Mouse (Mus musculus): Measurements from ENCODE around the gene Notch1.
A peak's percentile ranks its signal among the peaks of the same experiment; 100 is the strongest.

Notch1 gene

DNA sequence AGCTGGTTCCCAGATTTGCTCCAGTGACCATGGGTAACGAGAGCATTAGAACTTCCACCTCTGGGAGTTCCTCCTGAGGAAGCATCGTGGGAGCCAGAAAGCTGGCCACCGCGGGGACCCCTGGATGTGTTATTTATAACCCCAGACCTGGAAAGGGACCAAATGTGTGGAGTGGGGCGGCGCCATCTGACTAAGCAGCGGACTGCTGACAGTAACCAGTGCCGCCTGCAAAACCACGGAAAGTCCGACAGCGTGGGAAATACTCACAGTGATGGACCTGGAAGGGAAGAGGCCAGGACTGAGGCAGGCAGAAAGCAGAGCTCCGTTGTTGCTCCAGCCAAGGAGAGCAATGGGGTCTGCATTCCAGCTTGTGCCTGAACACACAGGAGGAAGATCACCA lies at the start of gene Notch1:
Gene Notch1, minus strand, starts transcription at position 389 of the 400 bp plus-strand sequence.
- no peak for DNase-seq (ENCODE audit: low spot score)

DNA sequence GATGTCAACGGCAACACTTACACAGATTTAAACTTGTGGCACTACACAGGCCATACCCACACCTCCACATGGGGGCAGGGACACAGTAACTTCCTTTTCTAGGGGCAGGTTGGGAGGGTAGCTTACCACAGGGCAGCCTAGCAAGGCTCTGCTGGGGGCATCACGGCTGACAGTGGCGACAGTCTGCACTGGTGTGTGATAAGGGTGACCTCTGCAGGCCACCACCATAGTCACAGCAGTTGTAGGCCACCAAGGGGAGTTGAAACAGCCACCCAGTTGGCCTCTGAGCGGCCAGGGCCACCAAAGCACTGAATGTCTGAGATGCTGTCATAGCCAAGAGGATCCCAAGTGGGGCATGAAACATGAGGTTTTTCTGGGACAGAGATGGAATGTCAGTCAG lies 49.8 kb upstream of the Notch1 start:
- no peak for DNase-seq (ENCODE audit: low spot score)

DNA sequence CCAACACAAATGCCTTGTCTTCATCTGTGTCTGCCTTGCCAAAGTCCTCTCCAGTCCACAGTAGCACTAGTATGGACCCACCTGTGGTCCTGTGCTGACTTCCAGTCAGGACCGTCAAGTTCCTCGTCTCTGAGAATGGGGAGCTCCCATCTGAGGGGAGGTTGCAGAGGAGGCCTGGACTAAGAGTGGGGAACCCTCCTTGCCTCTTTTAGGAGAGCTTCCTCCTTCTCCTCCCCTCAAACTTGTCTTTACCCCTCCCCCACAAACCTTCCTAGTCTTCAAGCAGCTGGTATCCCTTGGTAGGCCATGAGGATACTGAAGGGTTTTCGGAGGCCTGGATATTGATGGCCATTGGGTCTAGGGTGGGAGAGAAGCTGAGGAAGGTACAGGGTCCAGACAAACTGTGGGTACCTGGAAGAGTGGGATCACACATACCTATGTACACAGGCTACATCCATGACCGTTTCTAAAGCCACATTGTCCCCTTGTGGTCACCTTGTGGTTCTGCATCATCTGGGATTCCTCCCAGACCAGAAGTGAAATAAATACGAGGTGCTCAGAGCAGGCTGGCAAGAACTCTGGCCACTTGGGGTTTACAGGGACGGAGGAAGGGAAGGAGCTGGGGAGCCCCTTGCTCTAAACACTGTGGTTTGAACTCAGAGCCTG lies 45.0 kb upstream of the Notch1 start:
- no peak for DNase-seq (ENCODE audit: low spot score)

DNA sequence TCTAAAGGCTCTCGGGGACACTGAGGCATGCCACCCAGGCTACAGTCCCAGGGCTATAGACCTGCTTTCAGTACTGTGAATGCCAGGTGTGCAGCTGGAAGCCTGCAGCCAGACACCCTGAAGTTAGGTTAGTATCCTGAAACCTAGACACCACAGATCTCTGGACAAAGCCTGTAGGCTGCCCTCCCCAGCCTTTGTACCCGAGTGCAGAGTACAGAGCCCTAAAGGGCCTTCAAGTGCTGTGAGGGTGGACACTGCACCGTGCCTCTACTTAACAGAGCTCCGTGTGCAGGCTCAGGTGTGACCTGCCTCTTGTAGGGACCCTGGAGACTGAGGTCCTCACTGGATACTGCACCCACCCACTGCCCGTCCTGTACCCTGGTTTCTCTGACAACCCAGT lies 44.0 kb upstream of the Notch1 start:
- DNase-seq (ENCODE audit: low spot score), result no peak

DNA sequence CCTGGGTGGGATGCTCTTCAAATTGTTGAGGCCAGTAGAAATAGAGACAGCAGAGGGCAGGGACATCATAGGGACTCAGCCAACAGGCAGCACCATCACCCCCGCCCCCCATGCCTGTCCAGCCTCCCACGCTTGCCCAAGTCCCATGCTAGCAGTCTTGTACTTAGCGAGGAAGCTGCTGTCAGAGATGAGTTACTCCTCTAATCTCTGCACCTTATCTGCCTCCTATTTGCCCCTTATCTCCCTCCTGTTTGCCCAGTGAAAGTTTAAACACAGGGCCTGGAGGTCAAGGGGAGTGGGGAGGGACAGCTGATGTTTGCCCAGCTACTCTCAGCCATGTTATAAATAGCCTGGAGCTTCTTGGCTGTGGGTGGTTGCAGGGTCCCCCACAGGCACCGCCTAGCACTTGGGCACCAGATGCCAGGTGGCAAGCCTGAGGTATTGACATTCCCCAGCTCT lies 40.1 kb upstream of the Notch1 start:
- peak; percentile 59 for DNase-seq (ENCODE audit: low spot score)

DNA sequence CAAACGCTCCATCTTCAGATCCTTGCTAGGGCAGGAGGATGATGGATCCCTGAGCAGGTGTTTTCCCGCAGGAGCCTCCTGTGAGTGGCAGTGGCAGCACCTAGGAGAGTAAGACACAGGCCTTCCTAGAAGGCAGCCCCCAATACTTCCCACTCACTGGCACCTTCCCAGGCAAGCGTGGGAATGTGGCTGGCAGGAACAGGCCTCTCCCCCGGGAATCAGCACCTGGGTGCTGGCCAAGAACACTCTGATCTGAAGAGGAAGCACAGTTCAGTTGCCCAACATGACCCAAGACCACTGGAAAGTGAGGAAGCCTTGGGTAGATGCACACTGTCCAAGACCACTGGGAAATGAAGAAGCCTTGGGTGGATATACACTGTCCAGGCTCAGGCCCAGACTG lies 38.6 kb upstream of the Notch1 start:
- peak; percentile 51 for DNase-seq (ENCODE audit: low spot score)

DNA sequence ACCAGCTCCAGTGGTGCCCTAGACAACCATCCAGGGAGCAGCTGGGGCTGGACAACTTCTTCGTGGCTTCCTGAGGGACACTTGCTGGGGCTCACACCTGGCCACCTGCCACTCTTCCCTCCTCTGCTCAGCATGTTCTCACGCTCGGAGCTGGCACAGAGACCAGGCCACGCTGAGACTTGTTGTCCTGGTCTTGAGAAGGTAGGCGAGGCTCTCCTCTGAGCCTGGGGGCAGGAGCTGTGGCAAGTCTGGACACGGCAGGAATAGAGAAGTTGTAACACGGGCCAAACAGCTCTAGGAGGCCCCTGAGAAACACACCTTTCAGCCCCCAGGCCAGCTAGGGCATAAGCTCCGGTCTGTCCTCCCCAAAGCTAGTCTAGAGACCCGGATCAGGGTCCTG lies 37.4 kb upstream of the Notch1 start:
- no peak for DNase-seq (ENCODE audit: low spot score)

DNA sequence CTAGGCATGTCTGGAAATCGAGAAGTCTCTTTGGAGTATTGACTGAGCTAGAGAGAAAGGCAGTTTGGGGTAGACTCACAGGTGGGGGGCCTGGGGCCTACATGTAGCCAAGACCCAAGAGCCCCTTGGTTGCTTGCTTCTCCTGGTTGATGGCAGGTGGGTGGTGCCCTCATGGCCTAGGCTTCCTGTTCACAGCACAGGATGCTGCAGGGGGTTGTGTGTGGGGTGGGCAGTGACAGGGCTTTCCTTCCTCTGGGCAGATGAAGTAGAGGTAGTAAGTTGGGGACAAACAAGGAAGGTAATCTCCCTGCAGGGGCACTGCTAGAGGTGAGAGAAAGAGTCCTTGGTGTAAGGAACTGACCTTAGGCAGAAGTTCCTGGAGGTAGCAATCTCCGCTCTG lies 35.6 kb upstream of the Notch1 start:
- no peak for DNase-seq (ENCODE audit: low spot score)

DNA sequence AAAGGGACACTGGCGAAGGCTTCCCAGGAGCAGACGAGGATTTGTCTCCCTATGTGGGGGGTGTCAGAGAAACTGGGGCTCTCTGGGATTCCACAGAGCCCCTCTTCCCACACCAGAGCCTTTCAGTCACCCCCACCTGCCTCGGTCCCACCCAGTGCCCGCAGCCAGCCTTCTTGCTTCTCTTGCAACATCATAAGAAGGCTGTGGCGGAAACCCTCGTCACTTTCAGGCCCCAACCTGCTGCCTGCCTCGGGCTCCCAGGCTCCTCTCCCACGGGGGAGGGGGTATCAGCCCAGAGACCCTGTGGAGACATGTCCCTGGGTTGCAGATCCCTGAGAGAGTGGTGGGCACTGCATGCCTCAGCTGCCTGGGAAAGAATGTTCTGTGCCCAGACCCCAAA lies 35.0 kb upstream of the Notch1 start:
- no peak for DNase-seq (ENCODE audit: low spot score)

DNA sequence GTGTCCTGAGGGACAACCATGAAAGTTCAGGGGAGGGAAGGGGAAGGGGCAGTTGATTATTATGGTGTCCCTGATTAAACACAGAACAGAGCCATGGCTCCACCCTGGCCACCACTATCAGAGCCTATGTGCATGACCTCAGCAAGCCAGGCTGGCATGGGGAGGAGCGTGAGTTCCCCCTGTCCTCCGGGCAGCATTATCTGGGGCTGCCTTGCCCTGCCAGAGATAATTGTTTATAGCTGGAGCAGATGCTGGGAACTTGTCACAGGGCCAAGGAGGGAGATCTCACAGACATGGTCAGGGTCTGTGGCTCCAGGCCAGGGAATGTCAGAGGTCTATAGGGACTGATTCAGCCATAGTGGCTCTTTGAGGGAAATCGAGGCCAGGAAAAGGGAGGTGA lies 34.3 kb upstream of the Notch1 start:
- DNase-seq (ENCODE audit: low spot score), result peak; percentile 57

DNA sequence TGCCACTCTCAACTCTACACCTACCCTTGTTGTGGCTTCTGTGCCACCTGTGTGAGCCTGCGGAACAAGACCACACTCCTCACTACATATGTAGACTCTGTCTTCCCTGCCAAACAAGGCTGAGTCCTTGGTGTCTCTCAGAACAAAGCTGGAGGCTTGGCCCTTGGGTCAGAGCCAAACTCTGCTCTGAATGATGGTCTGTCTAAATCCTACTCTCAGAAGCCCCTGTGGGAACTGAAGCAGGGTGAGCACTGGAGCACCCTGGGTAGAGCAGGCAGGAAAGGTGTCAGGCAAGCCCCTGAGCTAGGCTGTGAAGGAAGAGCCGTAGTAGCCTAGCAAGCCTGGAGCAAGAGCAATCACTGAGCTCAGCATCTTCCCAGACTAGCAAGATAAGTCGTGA lies 33.7 kb upstream of the Notch1 start:
- no peak for DNase-seq (ENCODE audit: low spot score)

DNA sequence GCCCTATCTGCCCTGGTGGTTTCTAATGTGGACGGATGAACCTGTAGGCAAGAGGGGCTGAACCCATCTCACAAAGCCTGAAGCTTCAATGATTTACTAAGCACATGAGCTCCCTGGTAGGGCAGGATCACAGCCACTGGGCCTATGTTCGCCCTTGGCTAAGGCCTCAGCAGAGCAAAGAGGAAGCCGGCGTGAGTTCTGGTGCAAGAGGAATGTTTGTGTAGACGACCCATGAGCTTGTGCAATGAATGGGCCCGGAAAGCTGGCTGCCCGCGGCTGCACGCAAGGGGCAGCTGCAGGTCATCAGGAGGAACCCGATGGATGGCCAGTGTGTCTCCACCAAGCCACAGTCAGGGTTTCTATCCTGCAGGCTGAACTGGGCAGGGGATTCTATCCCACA lies 33.3 kb upstream of the Notch1 start:
- no peak for DNase-seq (ENCODE audit: low spot score)

DNA sequence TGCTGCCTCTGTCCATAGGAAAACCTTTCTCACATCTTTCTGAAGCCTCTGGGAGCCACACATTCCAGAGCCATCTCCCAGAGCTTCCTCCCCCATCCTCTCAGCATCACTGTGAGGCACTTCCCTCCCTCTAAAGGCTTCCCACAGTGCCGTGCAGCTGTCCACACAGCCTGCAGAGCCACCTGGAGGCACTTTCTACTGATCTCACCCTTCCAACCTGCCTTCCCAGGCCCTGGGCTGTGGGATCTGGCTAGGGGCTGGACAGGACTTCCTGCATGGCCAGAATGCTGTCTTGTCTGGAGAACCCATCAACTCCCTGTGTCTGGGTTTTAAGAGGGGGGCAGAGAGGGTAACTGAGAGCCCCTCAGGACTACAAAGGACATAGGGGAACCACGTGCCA lies 31.0 kb upstream of the Notch1 start:
- no peak for DNase-seq (ENCODE audit: low spot score)

DNA sequence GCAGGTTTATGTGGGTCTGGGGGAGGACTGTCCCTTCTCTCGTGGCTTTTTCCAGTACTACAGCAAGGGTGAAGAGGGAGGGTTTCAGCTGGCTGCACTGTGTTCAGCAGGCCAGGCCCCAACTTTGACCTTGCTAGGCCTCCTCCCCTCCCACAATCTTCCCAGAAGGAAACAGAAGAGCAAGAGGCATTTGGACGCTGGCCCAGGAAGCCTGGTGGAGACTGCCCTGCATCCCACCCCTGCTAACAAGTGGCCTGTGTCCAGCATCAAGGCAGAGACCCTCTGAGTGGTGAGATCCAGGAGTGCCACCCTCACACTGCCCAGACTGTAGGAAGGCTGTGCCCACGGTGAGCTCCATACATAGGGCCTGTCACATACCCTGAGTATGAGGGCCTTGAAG lies 27.8 kb upstream of the Notch1 start:
- DNase-seq (ENCODE audit: low spot score), result peak; percentile 51

DNA sequence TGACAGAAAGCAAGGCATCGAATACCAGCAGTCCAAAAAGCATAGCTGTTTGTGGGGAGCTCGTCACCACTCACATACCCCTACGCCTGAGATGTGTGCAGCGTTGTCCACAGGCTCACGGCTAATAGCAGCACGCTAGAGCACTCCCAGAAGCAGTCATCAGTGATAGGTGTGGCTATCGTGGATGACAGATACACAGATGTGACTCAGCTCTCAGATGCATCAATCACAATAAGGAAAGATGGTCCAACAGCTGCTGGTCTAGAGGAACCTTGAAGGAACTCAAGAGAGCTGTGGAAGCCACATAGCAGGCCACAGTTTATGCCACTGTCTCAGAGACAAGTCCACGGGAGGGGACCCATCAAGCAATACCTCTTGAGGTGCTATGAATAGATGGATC lies 27.3 kb upstream of the Notch1 start:
- DNase-seq (ENCODE audit: low spot score), result no peak

DNA sequence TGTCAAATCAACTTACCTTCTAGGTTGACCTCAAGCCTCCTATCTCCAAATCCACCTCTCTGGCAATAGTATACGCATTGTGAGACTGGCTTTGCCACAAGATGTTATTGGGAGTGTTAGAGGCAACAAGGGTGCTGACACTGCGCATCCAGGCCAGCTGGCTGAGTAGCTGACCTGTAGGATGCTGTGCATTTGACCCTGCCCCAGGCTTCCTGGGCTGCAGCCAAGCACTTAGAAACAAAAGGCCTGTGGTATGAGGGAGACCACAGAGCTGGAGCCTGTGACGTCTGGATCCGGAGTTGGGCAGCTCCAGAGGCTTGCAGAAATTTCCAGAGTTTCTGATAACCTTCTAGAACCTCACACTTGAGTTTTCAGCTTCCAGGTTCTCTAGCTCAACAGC lies 26.7 kb upstream of the Notch1 start:
- DNase-seq (ENCODE audit: low spot score), result no peak

DNA sequence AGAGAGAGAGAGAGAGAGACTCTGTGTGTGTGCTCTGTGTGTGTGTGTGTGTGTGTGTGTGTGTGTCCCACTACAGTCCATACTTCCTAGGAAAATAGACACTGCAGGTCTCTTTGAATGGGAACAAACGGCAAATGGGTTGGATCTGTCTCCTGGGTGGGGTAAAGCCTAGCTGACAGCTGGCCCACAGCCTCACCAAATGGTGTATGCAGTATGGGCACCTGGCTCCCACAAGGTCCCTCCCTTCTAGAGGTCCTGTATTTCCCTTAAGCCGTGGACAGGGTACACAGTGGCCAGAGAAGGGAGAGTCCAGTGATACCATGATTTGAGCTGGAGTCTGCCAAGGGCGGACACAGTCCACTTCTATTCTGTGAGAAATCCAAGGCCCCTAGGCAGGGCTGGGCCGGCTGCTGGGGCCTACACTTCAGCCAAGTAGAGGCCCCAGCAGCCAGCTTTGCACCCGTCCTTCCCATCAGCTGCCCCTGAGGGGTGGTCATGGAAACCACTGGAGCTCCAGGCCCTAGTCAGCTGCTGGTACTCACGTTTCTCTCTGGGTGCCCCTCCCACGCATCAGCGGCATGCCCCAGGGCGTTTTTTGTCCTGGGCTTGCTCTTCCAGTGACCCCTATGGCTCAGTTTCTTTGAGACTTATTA lies 24.9 kb upstream of the Notch1 start:
- DNase-seq (ENCODE audit: low spot score), result no peak

DNA sequence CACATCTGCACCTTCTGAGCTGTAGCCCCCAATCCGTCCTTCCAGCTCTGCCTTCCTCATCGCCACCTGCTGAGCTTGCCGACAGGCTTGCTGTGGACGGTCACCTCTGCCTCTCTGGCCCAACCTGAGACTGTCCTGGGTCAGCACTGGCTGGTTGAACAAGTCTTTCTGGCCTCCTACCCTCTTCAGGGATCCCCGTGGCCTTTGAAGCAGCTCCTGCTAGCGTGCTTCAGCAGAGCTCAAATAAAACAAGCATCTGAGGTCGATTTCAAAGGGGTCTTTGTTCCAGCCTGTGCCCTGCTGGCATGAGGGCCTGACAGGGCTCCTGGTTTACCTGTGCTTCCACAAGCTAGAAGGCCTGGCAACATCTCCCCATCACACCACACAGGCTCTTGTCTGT lies 24.3 kb upstream of the Notch1 start:
- DNase-seq (ENCODE audit: low spot score), result no peak

DNA sequence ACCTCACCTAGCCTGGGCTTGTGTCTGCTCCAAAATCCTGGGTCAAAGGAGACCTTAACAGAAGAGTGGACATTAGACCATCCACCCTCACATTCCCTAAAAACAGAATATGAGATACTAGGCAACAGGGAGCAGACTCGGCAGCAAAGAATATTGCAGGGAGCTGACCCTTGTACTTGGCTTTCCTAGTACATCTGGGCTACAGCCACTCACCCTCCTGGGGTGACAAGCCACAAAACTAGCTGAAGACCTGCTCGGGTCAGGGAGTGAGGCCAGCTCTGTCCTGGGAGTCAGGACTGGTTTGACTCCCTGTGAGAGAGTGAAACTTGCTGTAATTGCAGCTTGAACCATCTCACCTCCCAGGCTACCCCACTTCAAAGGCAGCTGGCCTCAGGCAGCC lies 23.1 kb upstream of the Notch1 start:
- no peak for DNase-seq (ENCODE audit: low spot score)

DNA sequence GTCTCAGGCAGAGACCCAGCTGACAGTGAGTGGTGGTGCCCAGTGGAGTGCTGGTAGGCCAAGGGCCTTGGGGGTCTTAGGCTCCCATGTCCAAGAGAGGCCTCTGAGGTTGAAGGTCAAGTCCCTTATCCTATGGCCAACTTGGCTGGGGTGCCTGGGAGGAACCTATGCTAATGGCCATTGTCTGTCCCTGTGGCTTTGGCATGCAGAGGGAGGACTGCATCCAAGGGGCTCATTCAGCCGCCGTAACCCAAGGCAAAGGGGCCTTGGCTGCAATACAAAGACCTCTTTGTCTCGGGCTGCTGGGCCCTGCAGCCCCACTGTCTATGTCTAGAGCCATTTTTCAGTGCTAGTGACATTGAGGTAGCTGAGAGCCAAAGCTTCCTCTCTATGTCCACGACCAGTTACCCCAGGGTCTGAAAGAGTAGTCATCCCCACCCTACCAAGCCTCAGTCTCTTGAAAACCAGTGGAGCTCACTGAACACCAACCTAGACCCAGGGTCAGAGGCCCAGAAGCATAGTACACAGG lies 19.1 kb upstream of the Notch1 start:
- no peak for DNase-seq (ENCODE audit: low spot score)

DNA sequence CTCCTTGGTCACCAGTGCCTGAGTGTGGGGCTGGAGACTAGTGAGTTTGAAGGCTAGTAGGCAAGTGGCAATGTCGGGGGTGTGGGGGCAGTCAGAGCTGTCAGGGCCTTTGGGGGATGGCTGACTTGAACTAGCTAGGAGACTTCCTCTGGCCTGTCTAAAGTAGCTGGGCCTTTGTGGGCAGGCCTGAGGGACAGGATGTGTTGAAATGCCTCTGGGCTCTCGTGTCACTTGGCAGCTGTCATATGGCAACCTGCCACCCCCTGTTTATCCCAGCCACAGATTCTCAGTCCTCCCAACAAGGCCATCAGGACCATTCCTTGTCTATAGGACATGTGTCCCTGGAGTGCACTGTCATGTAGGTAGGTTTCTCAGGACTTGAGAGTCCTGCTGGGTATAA lies 18.2 kb upstream of the Notch1 start:
- DNase-seq (ENCODE audit: low spot score), result no peak

DNA sequence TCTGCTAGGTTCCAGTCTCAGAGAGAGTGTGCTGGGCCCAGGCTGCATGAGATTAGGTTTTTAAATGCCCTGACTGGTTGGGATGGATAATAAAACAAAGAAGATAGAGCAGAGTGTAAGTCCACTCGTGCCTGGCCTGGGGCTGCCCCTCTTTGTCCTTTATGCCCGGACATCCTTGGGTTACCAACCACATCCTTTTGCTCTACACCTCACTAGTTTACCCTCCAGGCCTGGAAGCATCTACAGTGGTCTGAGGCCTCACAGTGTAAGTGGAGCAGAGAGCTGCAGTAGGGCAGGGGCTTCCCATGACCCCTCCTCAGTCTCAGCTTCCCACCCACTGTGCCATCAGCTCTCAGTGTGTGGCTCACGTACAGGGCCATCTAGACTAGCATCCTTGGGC lies 17.7 kb upstream of the Notch1 start:
- DNase-seq (ENCODE audit: low spot score), result no peak

DNA sequence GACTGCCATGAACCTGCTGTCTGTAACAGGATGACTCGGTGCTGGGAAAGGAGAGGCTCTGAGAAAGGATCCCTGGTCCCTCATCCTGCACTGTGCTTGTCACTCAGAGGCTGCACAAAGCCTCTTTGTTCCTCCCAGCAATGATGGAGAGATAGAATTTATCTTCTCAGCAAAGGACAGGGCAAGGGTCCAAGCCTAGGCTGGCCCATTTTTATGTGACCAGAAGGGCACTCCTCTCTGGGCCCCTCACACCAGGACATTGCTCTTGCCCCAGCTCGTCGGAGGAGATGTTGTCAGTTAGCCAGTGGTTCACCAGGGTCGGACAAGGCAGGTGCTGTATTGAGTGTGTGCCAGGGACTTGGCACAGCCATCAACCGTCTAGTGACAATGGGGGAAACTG lies 16.8 kb upstream of the Notch1 start:
- no peak for DNase-seq (ENCODE audit: low spot score)

DNA sequence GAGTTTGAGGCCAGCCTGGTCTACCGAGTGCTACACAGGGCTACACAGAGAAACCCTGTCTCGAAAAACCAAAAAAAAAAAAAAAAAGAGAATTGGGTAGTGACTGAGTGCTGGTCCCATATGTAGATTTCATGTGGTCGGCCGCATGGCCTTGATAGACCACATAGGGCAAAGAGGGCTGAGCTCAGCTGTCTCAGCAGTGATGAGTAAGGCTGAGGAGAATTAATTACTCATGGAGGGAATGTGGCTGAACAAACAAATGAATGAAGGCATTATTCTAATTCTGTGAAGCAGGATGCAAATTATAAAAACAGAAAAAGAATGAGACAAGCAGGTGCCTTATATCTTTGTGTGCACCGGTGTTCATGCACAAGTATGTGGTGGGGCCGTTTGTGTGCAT lies 15.4 kb upstream of the Notch1 start:
- no peak for DNase-seq (ENCODE audit: low spot score)
